Mouse (Mus musculus) frontal cortex, postnatal 14 days (tissue): ENCODE results near the gene Ubl4b.

ENCODE experiments used
- DNase-seq, 2 experiments: peaks; one replicate each; pipeline ENCODE4 v3.0.0; 2022; ENCODE audit warnings: low spot score in 2 of 2

Ubl4b gene

DNA sequence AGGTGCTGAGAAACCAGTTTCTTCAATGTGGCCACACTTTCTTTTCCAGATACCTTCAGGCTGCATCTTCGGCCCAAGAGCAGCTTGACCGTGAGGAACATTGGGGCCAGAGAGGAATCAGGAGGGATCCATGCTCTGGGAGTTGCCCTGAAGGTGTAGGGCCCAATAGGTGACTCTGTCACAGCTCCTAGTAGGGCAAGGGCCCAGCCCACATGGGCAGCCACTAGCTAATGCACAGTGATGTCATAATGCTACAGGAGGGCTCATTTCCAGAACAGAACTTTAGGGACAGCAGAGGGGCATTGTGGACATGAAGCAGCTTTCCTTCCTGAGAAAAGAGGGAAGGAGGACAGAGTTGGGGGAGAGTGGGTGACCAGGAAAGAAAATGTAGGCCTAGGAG, at the start of gene Ubl4b:
Gene Ubl4b (minus strand): TSS at position 232 of the 400 bp plus-strand sequence.
- no peak for DNase-seq

DNA sequence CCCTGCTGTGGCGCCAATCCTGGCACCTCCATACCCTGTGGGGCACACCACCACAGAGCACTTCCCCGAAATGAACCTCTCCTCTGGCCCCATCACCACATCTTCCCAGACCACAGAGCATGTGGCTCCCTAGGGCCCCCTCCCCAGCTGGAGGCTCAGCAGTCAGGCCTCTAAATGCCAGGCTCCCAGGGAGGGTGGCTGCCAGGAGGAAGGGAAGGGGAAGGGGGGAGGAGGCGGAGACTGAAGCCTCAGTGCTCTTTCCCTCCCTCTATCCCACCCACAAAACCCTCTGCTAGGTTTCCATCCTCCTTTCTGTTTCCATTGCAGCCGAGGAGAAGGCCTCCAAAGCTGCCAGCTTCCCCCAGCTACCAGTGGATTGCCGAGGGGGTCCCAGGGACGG, 45.3 kb upstream of the Ubl4b start:
- no peak for DNase-seq

DNA sequence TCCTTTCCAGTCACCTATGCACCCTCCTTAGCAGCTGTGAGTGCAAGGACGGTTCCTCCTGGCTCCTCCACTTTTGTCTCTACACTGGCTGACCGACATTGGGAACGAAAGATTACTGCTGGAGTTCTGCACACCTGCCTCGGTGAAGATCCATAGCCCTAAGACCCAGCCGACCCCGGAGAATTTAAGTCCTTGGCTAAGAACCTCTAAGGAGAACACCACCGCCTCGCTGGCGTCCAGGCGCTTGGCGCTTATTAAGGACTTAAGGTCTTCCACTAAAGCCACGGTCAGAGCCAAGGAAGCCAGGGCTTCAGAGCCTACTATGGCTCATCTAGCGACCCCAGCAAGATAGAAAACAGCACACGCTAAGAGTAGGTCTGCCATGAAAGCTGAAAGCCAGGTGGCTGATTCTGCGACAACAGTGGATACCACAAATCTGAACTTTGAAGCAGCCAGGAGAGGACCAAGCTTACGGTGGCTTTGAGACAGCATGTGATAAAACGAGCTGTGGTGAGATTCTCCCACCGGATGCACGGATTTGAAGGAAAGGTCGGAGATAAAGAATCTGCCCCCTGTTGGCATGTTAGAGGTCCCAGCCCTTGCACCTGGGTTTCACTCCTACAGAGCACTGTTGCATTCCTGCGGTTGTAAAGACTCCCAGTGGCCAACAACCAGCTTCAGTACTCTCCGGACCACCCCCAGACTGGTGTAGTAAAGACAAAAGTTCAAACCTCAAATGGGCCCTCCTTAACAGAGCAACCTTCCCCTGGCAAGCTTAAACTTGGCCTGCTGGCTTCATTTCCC, 42.9 kb upstream of the Ubl4b start:
- DNase-seq = peak in 1 of 2 experiments; percentile 3

DNA sequence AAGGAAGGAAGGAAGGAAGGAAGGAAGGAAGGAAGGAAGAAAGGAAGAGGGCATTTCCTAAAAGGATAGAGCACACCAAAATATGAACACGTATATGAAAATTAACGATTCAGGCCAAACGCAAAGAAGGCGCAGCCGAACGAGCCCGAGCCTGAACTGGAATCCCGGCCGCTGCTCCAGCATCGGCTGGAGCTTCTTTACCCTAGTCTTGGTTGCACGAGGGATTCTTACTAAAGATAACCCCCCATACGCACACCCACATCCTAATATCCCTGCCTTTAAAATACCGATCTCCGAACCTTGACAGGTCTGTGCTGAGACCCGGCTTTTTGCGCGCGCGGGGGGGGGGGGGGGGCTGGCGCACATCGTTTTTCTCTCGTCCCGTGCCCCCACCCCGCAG, 42.3 kb upstream of the Ubl4b start:
- DNase-seq = no peak

DNA sequence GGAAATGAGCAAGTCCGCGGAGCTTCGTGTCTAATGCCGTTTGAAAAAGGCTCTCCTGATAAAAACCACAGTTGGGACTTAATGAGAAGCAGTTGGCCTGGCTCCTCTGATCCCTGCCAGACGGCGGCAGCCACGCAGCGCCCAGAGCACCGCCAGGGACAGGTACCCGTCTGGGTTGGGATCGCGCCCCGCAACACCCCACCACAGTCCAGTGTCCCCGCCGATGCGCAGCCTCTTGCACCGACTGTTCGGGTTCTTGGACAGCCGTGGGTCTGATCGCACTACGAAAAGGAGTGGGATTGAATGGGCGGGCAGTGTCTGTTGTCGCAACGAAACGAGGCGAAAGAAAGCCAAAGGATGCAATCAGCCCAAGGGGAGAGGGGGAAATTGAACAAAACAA, 41.7 kb upstream of the Ubl4b start:
- DNase-seq = no peak

DNA sequence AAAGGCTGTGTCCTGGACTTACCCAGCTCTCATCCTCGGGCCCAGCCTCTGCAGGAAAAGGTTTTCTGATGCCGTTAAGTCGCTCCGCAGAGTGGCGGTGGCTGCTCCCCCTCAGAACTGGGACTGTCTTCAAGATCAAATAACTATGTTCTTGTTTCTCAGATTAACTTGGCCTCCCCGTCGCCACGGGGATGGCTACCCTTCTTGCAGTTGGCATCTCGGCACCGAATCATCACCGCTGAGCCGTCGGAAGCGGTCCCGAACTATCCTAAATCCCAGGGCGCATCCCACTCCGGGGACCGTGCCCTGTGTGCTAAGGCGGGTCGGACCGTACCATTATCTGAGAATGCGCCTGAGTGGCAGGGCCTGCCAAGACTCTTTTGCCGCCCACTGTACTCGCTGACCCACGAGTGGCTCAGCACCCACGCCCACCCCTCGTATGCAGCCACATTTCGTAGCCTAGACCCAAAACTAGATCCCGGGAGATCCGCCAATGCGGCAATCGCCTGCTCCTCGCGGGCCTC, 41.1 kb upstream of the Ubl4b start:
- peak in 1 of 2 experiments; percentile 4 for DNase-seq

DNA sequence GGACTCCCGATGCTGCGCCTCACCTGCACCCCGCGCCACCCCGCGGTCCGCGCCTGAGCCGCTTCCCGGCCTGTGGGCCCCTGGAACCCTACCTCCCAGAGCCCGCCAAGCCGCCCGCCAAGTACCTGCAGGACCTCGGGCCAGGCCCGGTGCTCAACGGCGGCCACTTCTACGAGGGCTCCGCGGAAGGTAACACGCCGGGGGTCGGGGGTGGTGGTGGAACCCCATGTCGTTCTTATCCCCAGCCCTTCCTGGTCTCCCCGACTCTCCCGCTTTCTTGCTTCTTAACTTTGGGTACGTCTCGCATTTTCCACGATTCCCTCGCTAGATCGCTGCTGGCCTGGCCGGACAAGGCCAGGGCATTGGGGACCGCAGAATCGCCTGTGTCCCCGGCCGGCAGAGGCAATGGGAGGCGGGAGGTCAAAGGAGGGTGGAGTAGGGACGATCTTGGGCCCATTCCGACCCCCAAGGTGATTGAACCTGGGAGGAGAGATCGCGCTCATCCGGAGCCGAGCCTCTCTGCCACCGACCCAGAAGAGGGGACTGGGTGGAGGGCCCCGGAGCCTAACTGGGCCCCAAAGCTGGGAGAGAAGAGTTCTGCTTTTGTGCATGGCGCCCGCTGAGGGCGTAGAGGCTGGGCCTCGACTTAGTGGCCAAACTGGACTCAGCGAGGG, 40.5 kb upstream of the Ubl4b start:
- no peak for DNase-seq

DNA sequence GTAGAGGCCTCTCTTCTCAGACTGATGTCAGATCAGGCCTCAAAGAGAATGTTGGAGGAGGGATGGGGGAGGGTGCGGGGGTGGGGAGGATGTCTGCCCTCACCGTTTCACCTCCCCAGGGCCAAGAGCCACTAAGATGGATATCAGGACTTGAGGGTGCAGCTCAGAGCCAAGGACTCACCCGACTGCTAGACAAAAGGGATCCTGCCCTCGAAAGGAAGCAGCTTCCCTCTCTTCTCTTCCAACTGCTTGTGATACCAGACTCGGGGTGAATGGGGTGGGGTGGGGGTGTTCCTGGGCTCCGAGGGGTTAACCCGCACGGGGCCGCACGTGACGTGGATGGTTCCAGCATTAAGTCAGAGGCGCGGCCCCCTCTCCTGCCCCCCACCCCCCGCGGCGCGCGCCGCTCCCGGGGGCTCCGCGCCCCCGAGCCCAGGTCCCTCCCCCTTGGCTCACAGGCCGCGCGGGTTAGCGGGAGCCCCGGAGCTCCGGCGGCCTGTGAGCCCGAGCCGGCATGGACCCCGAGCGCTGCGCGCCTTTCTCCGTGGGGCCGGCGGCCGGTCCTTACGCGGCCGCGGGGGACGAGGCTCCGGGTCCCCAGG, 39.9 kb upstream of the Ubl4b start, which contains the start of gene Alx3:
Gene Alx3 (plus strand): TSS at position 370 of the 602 bp plus-strand sequence.
- no peak for DNase-seq

DNA sequence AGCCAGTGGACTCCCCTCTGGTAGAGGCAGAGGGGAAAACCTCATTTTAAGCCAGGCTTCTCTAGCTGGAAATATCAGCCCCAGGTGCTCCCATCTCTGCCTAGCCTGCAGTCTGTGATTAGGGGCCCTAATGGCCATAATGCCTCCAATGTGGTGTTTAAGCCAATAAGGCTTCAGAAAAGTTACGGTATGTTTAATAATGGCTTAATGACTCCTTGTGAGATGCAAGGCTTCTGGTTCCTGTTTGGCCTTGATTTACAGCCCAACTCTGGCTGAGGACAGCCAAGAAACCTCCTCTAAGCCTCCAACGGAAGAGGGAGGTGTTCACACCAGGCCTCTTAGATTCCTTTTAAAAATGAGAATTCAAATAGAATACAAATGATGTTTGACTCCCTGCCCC, 38.8 kb upstream of the Ubl4b start:
- no peak for DNase-seq

DNA sequence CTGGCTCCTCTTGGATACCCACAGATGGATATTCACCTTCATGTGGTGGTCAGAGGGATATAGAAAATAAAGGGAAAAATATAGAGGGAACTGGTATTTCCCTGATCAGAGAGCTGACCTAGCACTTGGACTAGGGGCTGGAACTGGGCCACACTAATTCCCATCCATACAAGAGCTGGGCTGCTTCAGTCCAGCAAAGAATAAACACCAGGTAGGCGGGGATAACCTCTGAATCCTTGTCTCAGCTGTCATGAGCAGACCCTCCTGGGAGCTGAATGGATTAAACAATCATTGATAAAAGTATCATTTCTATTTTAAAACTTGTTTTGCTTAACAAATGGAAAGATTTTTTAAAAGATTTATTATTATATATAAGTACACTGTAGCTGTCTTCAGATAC, 36.7 kb upstream of the Ubl4b start:
- DNase-seq = no peak

DNA sequence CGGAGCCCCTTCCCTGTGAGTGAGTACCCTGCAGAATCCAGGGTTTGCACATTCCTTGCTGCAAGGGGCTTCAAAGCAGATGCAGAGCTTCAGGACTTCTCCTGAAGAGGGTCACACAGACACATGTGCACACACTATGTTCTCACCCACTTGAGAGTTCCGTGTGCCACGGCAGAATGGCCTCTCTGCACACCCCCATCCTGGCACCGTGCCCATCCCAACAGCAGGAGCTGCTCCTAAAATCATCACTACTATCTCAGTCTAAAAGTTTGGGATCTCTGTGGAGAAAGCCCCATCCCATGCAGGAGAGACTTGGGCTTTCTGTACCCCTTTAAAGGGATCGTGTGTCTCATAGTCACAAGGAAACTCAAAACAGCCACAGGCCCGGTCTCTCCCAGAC, 31.6 kb upstream of the Ubl4b start:
- DNase-seq = no peak

DNA sequence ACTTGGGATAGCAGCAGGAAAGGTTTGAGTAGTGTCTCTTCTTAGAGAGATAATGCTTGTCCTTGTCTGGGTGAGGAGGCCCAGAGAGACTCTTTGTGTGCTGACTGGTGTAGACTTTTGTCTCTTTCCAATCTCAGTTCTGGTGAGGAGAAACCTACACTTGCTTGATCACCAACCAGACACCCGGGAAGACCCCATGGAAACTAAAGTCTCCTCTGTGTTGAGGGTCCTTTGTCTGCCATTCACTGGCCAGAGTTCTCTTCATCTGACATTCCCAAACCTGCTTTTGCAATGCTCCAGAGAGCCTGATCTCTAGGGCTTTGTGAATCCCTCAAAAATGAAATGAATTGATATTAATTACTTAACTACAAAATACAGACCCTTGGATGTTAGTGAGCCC, 29.0 kb upstream of the Ubl4b start:
- DNase-seq = no peak

DNA sequence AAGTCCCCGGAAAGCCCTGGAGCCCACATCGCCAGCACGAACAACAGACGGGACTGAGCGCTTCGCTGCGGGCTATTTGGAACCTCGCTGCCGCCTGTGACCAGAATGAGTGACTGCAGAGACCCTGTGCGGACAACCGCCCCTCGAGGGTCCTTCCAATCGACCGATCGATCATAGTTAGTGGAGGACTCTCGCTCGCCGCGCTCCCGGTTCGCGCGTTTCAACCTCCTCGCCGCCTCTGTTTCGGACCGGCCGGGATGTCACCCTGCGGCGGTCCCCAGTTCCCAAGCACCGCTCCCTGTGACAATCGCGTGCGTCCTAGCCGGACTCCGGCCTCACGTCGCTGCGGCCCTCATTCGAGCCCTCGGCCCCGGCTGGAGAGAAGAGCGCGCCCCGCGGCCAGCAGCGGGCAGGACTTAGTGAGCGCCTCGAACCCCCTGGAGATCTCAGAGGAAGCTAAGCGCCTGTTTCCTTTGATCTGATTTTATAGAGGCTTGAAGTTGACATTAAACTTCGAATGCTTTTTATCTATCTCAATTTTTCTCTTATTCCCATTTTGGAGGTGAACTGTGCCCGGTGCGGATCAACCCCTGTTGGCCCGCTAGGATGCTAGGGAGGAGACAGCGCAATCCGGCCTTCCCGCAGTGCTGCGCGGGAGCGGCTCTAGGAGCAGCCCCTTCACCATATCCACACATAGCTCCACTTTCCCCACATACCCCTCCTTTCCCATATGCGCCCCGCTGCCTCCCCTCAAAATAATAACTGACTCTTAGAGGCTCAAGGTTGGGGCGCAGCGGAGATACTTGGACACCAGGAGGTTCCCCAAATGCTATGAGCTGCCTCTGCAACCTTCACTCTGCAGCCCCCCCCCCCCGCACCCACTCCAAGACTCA, 28.2 kb upstream of the Ubl4b start:
- no peak for DNase-seq

DNA sequence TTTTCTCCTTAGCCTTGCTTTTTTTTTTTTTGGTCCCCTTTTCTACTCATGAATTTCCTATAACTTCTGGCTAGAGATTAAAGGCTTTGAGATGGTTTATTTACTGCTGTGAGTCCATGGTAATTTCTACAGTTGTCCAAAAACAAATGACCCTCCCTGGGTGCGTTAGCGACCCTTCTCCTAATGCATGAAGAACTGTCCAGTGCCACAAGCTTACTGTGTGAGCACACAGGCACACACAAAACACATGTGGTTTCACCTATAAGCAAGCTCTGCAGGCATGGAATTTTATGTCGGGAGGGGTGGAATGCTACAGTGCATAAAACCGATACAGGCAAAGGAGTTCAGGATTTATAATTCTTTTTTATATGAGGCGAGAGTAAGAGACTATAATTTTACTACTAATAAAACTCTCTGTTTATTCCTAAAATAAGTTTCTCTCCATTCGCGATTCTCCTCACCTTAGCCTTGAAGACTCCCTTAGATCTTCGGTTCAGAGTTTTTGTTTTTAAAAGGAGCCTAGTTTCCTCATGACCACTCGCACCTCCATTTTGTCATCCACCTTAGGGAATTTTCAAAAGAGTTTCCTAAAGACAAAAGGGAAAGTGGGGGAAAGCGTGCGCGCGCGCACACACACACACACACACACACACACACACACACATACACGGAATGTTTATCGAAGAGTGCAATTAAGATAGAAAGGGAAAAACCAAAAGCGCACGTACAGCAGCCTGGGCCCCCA, 27.4 kb upstream of the Ubl4b start:
- no peak for DNase-seq

DNA sequence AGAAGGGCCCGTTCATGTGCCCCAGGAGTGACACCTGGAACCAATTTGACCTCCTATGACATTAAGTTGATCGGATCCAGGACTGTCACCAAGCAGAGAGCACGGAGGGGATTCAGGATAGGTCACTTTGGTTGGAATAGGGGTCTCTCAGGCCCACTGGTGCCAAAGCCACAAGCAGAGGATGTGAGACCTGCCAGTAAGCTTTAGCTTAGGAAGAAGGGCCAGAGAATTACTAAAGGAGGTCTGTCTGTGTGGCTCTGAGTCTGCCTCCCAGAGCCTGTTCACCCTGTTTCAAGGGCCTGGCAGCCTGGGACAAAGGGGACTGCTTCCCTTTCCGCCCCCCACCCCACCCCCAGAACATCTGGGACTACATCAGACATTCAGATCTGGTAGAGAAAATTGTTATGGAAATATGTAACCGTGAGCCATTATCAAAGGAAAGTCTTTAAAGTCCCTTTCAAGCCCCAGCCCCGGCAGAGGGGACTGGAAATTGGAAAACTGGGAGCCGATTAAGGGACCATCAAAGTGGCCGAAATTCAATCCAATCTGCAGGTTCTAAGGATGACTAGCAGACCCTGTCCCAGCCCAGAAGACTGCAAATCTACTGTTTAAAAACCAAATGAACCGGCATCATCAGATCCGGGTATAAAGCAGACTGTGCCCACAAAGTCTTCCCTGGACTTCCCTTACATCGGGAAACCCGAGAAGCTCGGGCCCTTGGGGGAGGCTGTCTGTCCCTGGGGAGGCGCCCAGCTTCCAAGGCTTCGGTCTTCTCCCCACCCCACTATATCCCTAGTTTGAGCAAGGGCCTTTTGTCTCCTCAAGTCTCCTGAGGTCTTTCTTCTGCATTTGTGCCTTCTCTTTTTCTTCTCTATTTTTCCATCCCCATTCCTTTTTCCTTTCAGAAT, 26.5 kb upstream of the Ubl4b start:
- no peak for DNase-seq

DNA sequence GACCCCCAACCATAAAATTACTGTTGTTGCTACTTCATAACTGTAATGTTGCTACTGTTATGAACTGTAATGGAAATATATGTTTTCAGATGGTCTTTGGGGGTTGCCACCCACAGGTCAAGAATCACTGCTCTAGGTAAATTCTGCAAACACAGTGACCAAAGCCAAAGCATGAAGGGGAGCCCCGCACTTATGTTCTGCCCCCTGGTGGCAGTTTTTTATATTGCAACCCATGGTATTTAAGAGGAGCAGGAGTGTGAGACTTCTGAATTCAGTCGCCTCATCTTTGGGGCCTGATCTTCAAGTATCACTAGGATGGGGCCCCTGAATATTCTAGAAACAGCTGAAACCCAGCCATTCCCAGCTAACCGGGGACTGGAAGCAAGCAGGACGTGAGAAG, 24.6 kb upstream of the Ubl4b start:
- peak in 1 of 2 experiments; percentile 58 for DNase-seq

DNA sequence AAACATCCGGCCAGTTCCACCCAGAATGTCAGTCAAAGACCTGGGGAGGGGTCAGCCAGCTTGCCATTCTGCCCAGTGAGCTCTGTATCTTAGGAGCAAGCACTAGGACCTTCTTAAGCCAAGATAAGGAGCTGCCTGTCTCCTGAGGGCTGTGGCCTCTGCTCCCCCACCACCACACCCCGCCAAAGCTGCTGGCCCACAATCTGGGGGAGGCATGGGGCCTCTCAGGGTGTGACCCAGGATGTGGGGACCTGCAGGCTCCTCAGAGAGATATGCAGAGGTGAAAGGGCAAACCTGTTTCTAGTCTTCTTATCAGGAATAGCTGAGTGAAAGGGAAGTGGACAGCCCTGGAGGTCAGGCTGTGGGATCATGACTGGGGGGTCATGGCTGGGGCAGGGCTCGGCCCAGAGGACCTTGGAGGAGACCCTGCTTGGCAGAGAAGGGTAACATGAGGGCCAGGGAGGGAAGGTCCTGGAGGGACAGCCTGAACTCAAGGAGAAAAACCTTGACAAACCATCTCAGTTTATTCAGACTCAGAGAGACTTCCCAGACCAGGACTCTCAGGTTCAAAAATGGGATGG, 23.0 kb upstream of the Ubl4b start:
- DNase-seq = no peak

DNA sequence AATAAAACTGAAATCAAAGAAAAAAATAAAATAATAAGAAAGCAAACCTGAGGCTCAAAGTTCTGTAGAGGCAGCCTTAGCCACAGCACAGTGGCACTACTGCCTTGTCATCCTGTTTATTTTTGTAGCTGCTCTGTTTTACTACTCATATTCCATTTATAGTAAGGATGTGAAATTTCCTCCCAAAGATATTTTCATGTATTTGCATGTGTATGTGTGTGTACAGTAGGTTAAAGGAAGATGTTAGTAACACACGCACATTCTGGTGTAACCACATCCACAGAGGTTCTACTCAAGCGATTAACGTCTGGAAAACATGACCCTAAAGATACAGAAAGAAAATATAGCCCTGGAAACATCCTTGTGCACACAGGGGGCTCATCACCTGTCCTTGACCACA, 21.9 kb upstream of the Ubl4b start:
- DNase-seq = no peak

DNA sequence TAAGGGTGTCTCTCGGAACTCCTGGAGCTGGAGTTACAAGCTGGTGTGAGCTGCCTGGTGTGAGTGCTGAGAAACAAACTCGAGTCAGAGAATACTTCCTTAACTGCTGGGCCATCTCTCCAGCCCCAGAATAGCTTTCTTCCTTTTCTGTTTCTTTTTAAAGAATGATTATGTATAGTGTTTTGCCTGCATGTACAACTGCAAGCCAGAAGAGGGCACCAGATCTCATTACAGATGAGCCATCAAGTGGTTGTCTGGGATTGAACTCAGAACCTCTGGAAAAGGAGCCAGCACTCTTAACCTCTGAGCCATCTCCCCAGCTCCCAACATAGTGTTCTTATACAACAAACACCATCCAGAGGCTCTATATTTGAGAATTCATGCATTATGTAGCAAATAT, 16.3 kb upstream of the Ubl4b start:
- no peak for DNase-seq

DNA sequence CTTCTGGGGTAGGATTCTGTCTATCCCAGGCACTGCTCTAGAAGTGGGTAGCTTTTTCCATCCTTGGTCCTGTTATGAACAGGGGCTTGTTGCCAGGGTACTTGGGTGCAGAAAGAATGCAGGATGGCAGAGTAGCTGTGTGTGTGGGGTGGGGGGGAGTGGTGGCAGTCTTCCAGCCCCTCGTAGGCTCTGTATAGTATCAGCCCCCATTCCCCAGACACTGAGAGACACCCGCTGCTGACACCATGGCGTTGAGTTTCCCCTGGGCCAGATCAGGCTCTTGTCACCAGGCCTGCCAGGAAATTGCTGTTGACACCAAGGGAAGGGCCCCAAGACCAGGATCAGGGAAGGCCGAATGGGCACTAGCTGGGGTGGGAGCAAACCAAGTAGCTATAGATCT, 13.8 kb upstream of the Ubl4b start:
- DNase-seq = no peak
